Mouse (Mus musculus): ENCODE data around the gene Kcnq2.

The Kcnq2 gene

DNA sequence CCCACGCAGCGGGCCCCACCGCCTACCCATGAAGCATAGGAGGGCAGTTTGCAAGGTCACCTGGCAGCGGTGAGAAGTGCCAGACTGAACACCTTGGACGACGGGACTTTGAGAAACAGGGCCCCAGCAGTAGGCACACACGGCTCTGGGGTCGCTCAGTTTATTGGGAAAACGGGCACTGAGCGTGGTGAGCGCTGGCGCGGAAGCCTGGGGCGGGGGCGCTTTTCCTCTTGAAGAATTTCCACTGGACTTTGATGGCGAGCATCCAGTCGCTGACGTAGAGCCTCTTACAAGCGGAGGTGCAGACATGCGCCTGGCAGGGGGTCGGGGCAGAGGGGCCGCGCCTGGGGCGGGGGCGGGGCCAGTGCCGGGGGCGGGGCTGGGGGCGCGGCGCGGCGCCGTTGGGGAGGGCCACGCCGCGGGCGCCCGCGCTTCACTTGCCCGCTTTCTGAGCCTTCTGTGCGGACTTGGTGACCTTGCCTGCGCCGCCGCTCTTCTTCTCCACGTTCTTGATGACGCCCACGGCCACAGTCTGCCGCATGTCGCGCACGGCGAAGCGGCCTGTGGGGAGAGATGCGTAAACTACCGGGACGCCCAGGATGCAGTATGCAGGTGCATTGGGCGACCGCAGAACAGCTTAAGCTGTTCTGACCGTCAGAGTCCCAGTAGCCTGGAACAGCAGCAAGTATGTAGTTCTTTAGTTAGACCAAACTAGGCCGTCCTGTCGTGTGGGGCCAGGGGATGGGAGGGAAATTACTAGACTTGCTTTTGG lies 12.6 kb upstream of the Kcnq2 start:
- DNase-seq (ENCODE audit: low spot score), result no peak

GRCm38 (mm10) chr2:181146976-181147545 lies 12.0 kb upstream of the Kcnq2 start:
- no peak for DNase-seq (ENCODE audit: low spot score)

- DNase-seq (ENCODE audit: low spot score), result no peak
Measured at GRCm38 (mm10) chr2:181144675-181145074, 9.6 kb upstream of the Kcnq2 start.

- DNase-seq (ENCODE audit: low spot score), result no peak
Measured at GRCm38 (mm10) chr2:181143509-181144276, 8.6 kb upstream of the Kcnq2 start.

GRCm38 (mm10) chr2:181142703-181143135 lies 7.6 kb upstream of the Kcnq2 start:
- no peak for DNase-seq (ENCODE audit: low spot score)

GRCm38 (mm10) chr2:181139641-181140193 lies 4.6 kb upstream of the Kcnq2 start:
- DNase-seq (ENCODE audit: low spot score), result no peak

- no peak for DNase-seq (ENCODE audit: low spot score)
Measured at GRCm38 (mm10) chr2:181136934-181137333, 1.8 kb upstream of the Kcnq2 start.

- no peak for DNase-seq (ENCODE audit: low spot score)
Measured at GRCm38 (mm10) chr2:181135446-181135818, 332 bp upstream of the Kcnq2 start.

DNA sequence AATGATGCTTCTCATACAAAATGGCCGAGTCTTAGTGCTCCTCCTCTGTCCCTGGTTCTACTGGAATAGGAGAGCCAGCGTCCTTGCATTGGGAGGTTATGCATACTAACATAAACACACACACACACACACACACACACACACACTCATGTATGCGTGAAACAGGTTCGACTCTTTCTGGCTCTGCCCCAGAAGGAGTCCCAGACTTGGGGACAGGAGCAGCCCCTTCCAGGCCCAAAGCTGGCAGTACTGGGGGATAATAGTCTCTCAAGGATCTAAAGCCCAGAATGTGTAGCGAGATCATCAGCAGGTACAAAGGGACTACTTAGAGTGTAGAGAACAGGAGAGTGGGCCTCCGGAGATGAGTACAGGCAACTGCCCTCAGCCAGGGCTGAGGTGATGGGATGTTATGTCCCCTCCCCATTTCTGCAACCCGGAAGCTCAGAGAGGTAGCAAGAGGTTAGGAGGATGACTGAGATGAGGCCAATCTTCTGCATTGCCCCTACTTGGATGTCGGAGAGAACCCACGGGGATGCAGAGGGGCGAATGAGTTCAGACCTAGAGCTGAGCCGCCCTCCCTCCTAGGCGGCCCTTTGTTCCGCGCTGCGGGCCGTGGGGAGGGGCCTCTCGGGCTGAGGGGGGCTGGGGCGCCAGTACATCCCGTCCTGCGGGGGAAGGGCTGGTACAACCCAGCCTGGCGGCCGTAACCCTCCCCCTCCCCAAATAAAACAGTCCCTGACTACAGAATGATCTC lies 1.1 kb downstream of the Kcnq2 start:
- no peak for DNase-seq (ENCODE audit: low spot score)

DNA sequence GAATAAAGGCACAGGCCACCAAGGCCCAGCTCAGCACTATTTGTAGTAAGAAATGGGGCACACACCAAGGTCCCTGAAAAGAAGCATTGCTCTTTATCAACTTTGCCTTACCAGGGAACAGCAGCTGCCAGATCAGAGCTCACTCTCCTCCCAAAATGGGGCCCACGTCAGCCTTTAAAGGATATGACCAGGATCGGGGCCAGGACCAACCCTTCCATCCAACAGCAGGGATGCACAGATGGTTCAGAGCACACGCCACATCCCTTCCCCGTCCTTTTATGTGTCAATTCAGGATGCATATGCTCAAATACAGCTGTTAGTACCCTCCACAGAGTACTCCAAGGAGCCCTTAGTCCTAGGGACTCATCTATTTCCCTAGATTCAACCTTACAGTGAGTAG lies 4.9 kb downstream of the Kcnq2 start:
- DNase-seq (ENCODE audit: low spot score), result no peak

GRCm38 (mm10) chr2:181128963-181129362 lies 6.1 kb downstream of the Kcnq2 start:
- DNase-seq (ENCODE audit: low spot score), result no peak

GRCm38 (mm10) chr2:181127786-181128185 lies 7.3 kb downstream of the Kcnq2 start:
- no peak for DNase-seq (ENCODE audit: low spot score)

GRCm38 (mm10) chr2:181125726-181126455 lies 9.2 kb downstream of the Kcnq2 start:
- no peak for DNase-seq (ENCODE audit: low spot score)

- no peak for DNase-seq (ENCODE audit: low spot score)
Measured at GRCm38 (mm10) chr2:181122642-181123041, 12.5 kb downstream of the Kcnq2 start.

- DNase-seq (ENCODE audit: low spot score), result no peak
Measured at GRCm38 (mm10) chr2:181120922-181121449, 14.1 kb downstream of the Kcnq2 start.

DNA sequence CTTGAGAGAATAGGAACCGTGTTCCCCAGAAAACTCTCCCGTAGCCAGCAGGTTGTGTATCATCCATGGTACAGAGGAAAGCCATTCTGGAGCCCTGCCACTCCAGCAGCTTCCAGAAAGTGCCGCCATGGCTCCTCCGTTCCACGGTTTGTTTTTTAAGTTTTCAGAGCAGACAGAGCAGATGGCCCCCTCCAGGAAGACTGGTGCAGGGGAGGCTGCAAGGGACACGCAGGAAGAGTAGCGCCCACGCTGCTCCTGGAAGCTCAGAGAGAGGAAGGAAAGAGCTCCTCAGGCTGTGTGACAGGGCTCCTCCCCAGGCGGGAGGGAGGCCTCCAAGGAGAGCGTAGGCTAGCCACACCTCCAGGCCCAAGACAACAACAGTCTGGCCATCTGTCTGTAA lies 15.1 kb downstream of the Kcnq2 start:
- peak; percentile 85 for DNase-seq (ENCODE audit: low spot score)

DNA sequence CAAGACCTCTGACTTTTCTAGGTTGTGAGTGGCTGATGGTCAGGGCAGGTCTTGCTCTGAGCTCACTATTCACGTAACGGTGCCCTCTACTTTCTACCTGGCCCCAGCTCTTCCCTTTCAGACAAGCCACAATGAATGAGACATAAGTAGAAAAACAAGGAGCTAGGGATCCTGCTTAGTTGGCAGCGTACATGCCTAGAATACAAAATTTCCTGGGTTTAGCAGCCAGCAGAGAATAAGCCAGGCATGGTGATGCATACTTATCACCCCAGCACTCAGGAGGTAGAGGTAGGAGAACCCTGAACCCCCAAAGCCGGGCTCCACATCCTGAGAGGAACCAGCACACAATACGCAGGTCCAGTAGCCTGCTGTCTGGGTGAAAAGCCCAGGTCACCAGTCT lies 18.7 kb downstream of the Kcnq2 start:
- no peak for DNase-seq (ENCODE audit: low spot score)

DNA sequence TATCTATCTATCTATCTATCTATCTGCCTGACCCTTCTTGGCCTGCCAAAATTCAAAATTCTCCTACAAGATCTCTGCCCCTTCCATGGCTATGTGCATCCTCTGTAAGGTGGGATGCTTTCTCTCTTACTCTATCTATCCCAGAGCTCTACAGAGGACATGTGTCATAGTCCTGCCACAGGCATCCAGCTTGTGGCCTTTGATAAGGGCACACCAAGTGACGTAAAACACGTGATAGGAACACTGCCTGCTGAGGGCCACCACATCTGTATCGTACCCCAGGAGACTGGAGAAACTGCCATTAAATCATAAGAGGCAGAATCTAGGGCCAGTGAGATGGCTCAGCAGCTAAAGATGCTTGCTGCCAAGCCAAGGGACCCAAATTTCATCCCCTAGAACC lies 19.7 kb downstream of the Kcnq2 start:
- no peak for DNase-seq (ENCODE audit: low spot score)

DNA sequence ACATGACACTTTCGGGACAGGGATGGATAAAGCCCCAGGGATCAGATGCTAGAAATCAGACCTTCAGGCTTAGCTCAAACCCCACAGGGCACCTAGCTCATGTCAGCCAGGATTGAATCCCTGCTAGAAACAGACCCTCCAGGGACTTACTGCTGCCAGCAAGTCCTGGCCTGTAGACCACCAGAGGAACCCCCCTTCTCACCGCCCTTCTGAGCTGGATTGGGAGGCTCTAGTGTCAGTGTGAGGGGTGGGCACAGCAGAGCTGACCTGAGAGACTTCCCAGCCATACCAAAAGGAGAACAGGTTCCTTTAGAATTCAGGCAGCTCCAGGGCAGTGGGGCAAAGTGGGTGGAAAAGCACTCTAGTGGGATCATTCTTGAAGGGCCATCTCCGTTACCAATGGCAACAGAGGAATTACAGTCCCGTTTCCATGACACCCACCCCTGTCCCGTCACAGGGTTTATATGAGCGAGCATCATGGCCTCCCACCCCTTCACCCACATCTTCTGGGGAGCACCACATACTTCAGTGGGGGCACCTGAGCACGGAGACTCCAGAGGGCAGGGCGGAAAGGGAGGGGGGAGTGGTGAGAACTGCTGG lies 21.2 kb downstream of the Kcnq2 start:
- no peak for DNase-seq (ENCODE audit: low spot score)

GRCm38 (mm10) chr2:181111665-181112064 lies 23.4 kb downstream of the Kcnq2 start:
- no peak for DNase-seq (ENCODE audit: low spot score)

DNA sequence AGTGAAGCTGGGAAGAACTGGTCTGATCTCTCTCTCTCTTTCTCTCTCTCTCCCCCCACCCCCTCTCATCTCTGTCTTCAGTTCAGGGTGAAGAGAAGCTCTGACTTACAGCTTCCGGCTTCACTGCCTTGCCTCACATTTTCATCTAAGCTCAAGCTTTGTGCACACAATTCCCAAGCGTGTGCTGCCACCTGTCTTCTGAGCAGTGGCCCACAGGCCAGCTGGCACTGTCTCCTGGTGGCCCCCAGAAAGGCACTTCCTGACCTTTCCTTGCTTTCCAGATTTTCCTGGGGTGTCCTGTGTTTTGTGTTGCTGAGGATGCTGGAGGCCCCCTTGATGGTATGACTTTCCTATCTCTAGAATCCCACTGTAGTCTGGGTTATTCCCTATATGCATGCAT lies 31.0 kb downstream of the Kcnq2 start:
- no peak for DNase-seq (ENCODE audit: low spot score)
